Mouse (Mus musculus) heart, embryonic 11.5 days (tissue): ENCODE measurements at regions not wholly inside any gene's neighbourhood (a gene's known extent, or its start where the extent isn't known, plus 50 kb on each side); places are given as distances from the start of the nearest gene placed in this dataset. TPM values are rescaled to one million over a fixed set of nuclear protein-coding genes. Genes with fewer than 3 reads are reported as not detected.

Experiments used
- ATAC-seq: fragments of 200-750 bp; cut with Nextera tagmentation; replicated peaks from 2 replicates; pipeline ENCODE4 v1.8.0; 2017; ENCODE audit warnings: moderate library complexity; ENCODE audit not compliant: insufficient number of reproducible peaks, low FRiP score, low TSS enrichment
- H3K27ac ChIP-seq: fragments of 300-500 bp; sonication (generic); 2 replicates; pipeline ENCODE4 v1.5.1; 2014; ENCODE audit warnings: mild to moderate bottlenecking, low read depth, low read length
- H3K27me3 ChIP-seq: fragments of 300-500 bp; sonication (generic); 2 replicates; pipeline ENCODE4 v1.6.1; 2014; ENCODE audit warnings: mild to moderate bottlenecking, low read length, mixed read lengths; ENCODE audit not compliant: control insufficient read depth, insufficient read depth
- H3K36me3 ChIP-seq: fragments of 300-500 bp; sonication (generic); 2 replicates; pipeline ENCODE4 v1.6.1; 2014; ENCODE audit warnings: mild to moderate bottlenecking, low read length, moderate library complexity, mixed read lengths; ENCODE audit not compliant: control insufficient read depth, insufficient read depth
- H3K4me1 ChIP-seq: fragments of 300-500 bp; sonication (generic); 2 replicates; pipeline ENCODE4 v1.6.1; 2014; ENCODE audit warnings: low read length; ENCODE audit not compliant: control insufficient read depth, insufficient read depth
- H3K4me2 ChIP-seq: fragments of 300-500 bp; sonication (generic); 2 replicates; pipeline ENCODE4 v1.6.1; 2014; ENCODE audit warnings: mild to moderate bottlenecking, moderate library complexity
- H3K4me3 ChIP-seq: fragments of 300-500 bp; sonication (generic); 2 replicates; pipeline ENCODE4 v1.5.1; 2014; ENCODE audit warnings: low read depth, low read length
- H3K9ac ChIP-seq: fragments of 300-500 bp; sonication (generic); 2 replicates; pipeline ENCODE4 v1.6.1; 2014; ENCODE audit warnings: mild to moderate bottlenecking, low read depth, low read length, moderate library complexity
- H3K9me3 ChIP-seq: fragments of 300-500 bp; sonication (generic); replicated peaks from 2 replicates; pipeline ENCODE4 v1.6.1; 2016; ENCODE audit warnings: low read length; ENCODE audit not compliant: control insufficient read depth
- WGBS: fragments of 180-500 bp; shearing (Covaris S2); extraction: QIAGEN DNeasy Blood & Tissue Kit; methylation state at CpG from one replicate; pipeline ENCODE4 v1.1.7; 2014; ENCODE audit not compliant: insufficient replicate concordance; 5-methylcytosine and 5-hydroxymethylcytosine counted together
- microRNA-seq: library from miRNA; unstranded; fragments of <30 nt; microRNA quantifications from one replicate; pipeline ENCODE4, GENCODE M21; 2016; ENCODE audit warnings: borderline number of aligned reads

GRCm38 (mm10) chr3:151386103-151386502, 51.6 kb upstream of the Adgrl4 start:
- H3K4me3 ChIP-seq, result no peak overlapping the region
- H3K4me1 ChIP-seq, result no peaks in the 10 kb centered on the region
- H3K27ac ChIP-seq, result no peak overlapping the region
- no peak overlapping the region for H3K9ac ChIP-seq
- no peak for ATAC-seq
- WGBS, result 74% methylated on average over 5 of the region's 5 CpGs
- no peaks in the 10 kb centered on the region for H3K27me3 ChIP-seq
- H3K9me3 ChIP-seq, result no peaks in the 10 kb centered on the region
- no peak overlapping the region for H3K4me2 ChIP-seq
- H3K36me3 ChIP-seq, result no peaks in the 10 kb centered on the region

Small RNAs in the stretch of these regions (microRNA-seq; reads per million reads assigned to microRNA genes)
- not detected for gene Mir3963
